Comparison of ENCODE assay signal across 31 mouse cellular contexts in the genomic region with DNA sequence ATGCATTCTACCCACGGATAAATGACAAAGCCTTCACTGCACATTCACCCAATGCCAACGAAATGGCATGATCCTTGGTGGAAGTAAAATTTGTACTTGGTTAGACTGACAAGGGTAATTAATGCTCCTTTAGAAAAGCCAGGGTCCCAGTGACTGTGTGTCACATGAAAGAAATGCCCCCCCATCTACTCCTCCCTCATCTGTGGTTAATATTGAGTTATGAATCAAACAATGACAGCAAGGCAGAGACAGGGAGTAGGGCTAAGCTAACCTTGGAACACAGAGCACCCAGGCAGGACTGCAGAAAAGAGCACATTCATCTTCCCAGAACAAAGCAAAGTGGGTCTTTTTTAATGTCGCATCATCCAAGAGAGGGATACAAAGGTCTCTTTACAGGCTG.
DNase-seq lines count a peak whose midpoint lies in the region; ATAC-seq and TF ChIP-seq lines count a peak whose summit lies in the region.
"Had no signal": no experiment of that assay in that cellular context is flagged by ENCODE, and none has a peak within 500 bp of the region (broad histone marks: within the 10 kb centered on the region; RNA-seq: fewer than 3 reads in every experiment).

No protein-coding gene starts in this region.

- H3K4me3 ChIP-seq in forebrain, embryonic 14.5 days (ENCODE audit: low read depth, low read length) = no peak overlapping the region
- no peak overlapping the region for H3K4me3 ChIP-seq in forebrain, postnatal 0 days (ENCODE audit: low read depth, low read length)
- H3K4me3 ChIP-seq: erythroblast, embryonic 14.5 days; gastrocnemius, adult 2 months; heart, adult 2 months; heart, embryonic 13.5 days; hindbrain, embryonic 10.5 days; layer of hippocampus, adult 2 months; liver, embryonic 12.5 days; midbrain, embryonic 12.5 days; myocyte; neural tube, embryonic 13.5 days had no signal

- TF ChIP-seq CTCF in forebrain, postnatal 0 days (IDR thresholded peaks at IDR 0.05; ENCODE audit: low read depth) = no peak

- H3K27ac ChIP-seq in forebrain, embryonic 14.5 days (ENCODE audit: low read depth, low read length) = no peak overlapping the region
- H3K27ac ChIP-seq in forebrain, postnatal 0 days (ENCODE audit: low read depth, low read length) = no peak overlapping the region
- H3K27ac ChIP-seq: gastrocnemius, adult 2 months; heart, adult 2 months; heart, embryonic 13.5 days; hindbrain, embryonic 10.5 days; layer of hippocampus, adult 2 months; liver, embryonic 12.5 days; midbrain, embryonic 12.5 days; neural tube, embryonic 13.5 days had no signal

- no peak overlapping the region for H3K4me2 ChIP-seq in forebrain, embryonic 14.5 days (ENCODE audit: low read length)
- H3K4me2 ChIP-seq in forebrain, postnatal 0 days (ENCODE audit: low read depth) = no peak overlapping the region
- H3K4me2 ChIP-seq: heart, embryonic 13.5 days; liver, embryonic 12.5 days; midbrain, embryonic 12.5 days; neural tube, embryonic 13.5 days had no signal

- peak; percentile 37 to 76 for DNase-seq in adrenal gland, adult (ENCODE audit: inconsistent age in 2 of 2, low spot score in 1 of 2)
- no peak for DNase-seq in adrenal gland, postnatal 25 days
- DNase-seq in forebrain, embryonic 14.5 days (ENCODE audit: low spot score) = peak; percentile 7
- DNase-seq in forebrain, postnatal 0 days = no peak
- peak; percentile 24 for DNase-seq in 3T3-L1 (ENCODE audit: low read depth, low spot score)
- DNase-seq in embryo, embryonic 10.5 days (ENCODE audit: low spot score) = peak; percentile 13
- no peak for DNase-seq in frontal cortex, postnatal 14 days (ENCODE audit: low spot score in 2 of 2)
- no peak for DNase-seq in T-cell, adult 2 months (ENCODE audit: low spot score)
- DNase-seq: cerebellum, adult 8-10 months; cerebellum, postnatal 25 days; gastrocnemius, adult 2 months; gastrocnemius, postnatal 36 days; heart, adult 2 months; heart, postnatal 10 days; kidney, adult 2 months; kidney, postnatal 36 days; left cerebral cortex, postnatal 4 days; liver, postnatal 0 days; lung, postnatal 36 days; thymus, adult 2 months; thymus, postnatal 36 days had no signal

- no peaks in the 10 kb centered on the region for H3K9me3 ChIP-seq in forebrain, embryonic 14.5 days (replicated peaks; ENCODE audit: control insufficient read depth, low read length)
- H3K9me3 ChIP-seq in forebrain, postnatal 0 days (ENCODE audit: low read length) = no peaks in the 10 kb centered on the region
- H3K9me3 ChIP-seq: G1E; heart, embryonic 13.5 days; hindbrain, embryonic 10.5 days; liver, embryonic 12.5 days; midbrain, embryonic 12.5 days; neural tube, embryonic 13.5 days had no signal

- no peak for ATAC-seq in forebrain, embryonic 14.5 days
- no peak; the same call in 1 of the 2 replicates for ATAC-seq in forebrain, postnatal 0 days
- ATAC-seq: hindbrain, embryonic 16.5 days; liver, embryonic 12.5 days; liver, postnatal 0 days had no signal

- no peaks in the 10 kb centered on the region for H3K36me3 ChIP-seq in forebrain, embryonic 14.5 days (ENCODE audit: control insufficient read depth, insufficient read depth, low read length)
- H3K36me3 ChIP-seq in forebrain, postnatal 0 days (ENCODE audit: insufficient read depth) = no peaks in the 10 kb centered on the region
- H3K36me3 ChIP-seq: G1E; heart, embryonic 13.5 days; hindbrain, embryonic 10.5 days; liver, embryonic 12.5 days; midbrain, embryonic 12.5 days; neural tube, embryonic 13.5 days had no signal

- no peaks in the 10 kb centered on the region for H3K27me3 ChIP-seq in forebrain, embryonic 14.5 days (replicated peaks; ENCODE audit: control insufficient read depth, insufficient read depth, low read length)
- H3K27me3 ChIP-seq in forebrain, postnatal 0 days (ENCODE audit: insufficient read depth, low read length) = no peaks in the 10 kb centered on the region
- H3K27me3 ChIP-seq: heart, embryonic 13.5 days; liver, embryonic 12.5 days; midbrain, embryonic 12.5 days; neural tube, embryonic 13.5 days had no signal

- H3K9ac ChIP-seq in forebrain, embryonic 14.5 days (ENCODE audit: low read length) = no peak overlapping the region
- H3K9ac ChIP-seq in forebrain, postnatal 0 days = no peak overlapping the region
- H3K9ac ChIP-seq: heart, embryonic 13.5 days; liver, embryonic 12.5 days; liver, postnatal 0 days; midbrain, embryonic 12.5 days; neural tube, embryonic 13.5 days had no signal

- whole genome bisulfite sequencing in forebrain, embryonic 14.5 days = 50% methylated on average over 3 of the region's 3 CpGs
- WGBS in forebrain, postnatal 0 days = 39% methylated on average over 3 of the region's 3 CpGs

- no peaks in the 10 kb centered on the region for H3K4me1 ChIP-seq in forebrain, embryonic 14.5 days (ENCODE audit: control insufficient read depth, insufficient read depth, low read length)
- H3K4me1 ChIP-seq in forebrain, postnatal 0 days (ENCODE audit: insufficient read depth) = no peaks in the 10 kb centered on the region
- H3K4me1 ChIP-seq: heart, embryonic 13.5 days; liver, embryonic 12.5 days; midbrain, embryonic 12.5 days; neural tube, embryonic 13.5 days had no signal

Comparison
In these comparisons a context has a peak if more than half of its experiments do, and no peak if none do; other contexts are left out.
1. DNase-seq: peak in adrenal gland, adult (2 of 2), forebrain, embryonic 14.5 days (single experiment), 3T3-L1 (single experiment) and embryo, embryonic 10.5 days (single experiment); none in adrenal gland, postnatal 25 days (single experiment), forebrain, postnatal 0 days (single experiment), frontal cortex, postnatal 14 days (0 of 2) and T-cell, adult 2 months (single experiment).